Mouse (Mus musculus) neural tube, embryonic 15.5 days (tissue): ENCODE measurements around the gene Cry2. TPM values are rescaled to one million over a fixed set of nuclear protein-coding genes. Genes with fewer than 3 reads are reported as not detected.

Source experiments
- ATAC-seq: fragments of 200-750 bp; cut with Nextera tagmentation; 2 replicates; pipeline ENCODE4 v1.8.0; 2017; ENCODE audit warnings: mild to moderate bottlenecking, moderate TSS enrichment, moderate library complexity; ENCODE audit not compliant: low FRiP score
- H3K27ac ChIP-seq: fragments of 300-500 bp; sonication (generic); replicated peaks from 2 replicates; pipeline ENCODE4 v1.5.1; 2015; ENCODE audit warnings: mild to moderate bottlenecking, inconsistent platforms
- H3K27me3 ChIP-seq: fragments of 300-500 bp; sonication (generic); replicated peaks from 2 replicates; pipeline ENCODE4 v1.6.1; 2015; ENCODE audit warnings: inconsistent platforms
- H3K36me3 ChIP-seq: fragments of 300-500 bp; sonication (generic); 2 replicates; pipeline ENCODE4 v1.6.1; 2015; ENCODE audit warnings: inconsistent platforms
- H3K4me1 ChIP-seq: fragments of 300-500 bp; sonication (generic); 2 replicates; pipeline ENCODE4 v1.6.1; 2015; ENCODE audit warnings: inconsistent platforms
- H3K4me2 ChIP-seq: fragments of 300-500 bp; sonication (generic); 2 replicates; pipeline ENCODE4 v1.6.1; 2015; ENCODE audit warnings: inconsistent platforms, mild to moderate bottlenecking, moderate library complexity
- H3K4me3 ChIP-seq: fragments of 300-500 bp; sonication (generic); replicated peaks from 2 replicates; pipeline ENCODE4 v1.5.1; 2015; ENCODE audit warnings: mild to moderate bottlenecking, inconsistent platforms
- H3K9ac ChIP-seq: fragments of 300-500 bp; sonication (generic); replicated peaks from 2 replicates; pipeline ENCODE4 v1.6.1; 2015; ENCODE audit warnings: mild to moderate bottlenecking, inconsistent platforms
- H3K9me3 ChIP-seq: fragments of 300-500 bp; sonication (generic); replicated peaks from 2 replicates; pipeline ENCODE4 v1.6.1; 2016; ENCODE audit warnings: inconsistent platforms
- WGBS: fragments of 180-500 bp; shearing (Covaris S2); methylation state at CpG from one replicate; pipeline ENCODE4 v1.1.7; 2015; ENCODE audit warnings: mixed read lengths; 5-methylcytosine and 5-hydroxymethylcytosine counted together
- polyA plus RNA-seq: library from polyadenylated mRNA; unstranded; fragments of >200 nt; fragmentation: Nextera tagmentation; extraction: Ambion mirVana; gene quantifications from 2 replicates; pipeline ENCODE4 v1.2.1, GENCODE M21; 2015

Gene Cry2
- polyA plus RNA-seq, 1 experiment from 2014 or later, result 46.0 TPM

DNA sequence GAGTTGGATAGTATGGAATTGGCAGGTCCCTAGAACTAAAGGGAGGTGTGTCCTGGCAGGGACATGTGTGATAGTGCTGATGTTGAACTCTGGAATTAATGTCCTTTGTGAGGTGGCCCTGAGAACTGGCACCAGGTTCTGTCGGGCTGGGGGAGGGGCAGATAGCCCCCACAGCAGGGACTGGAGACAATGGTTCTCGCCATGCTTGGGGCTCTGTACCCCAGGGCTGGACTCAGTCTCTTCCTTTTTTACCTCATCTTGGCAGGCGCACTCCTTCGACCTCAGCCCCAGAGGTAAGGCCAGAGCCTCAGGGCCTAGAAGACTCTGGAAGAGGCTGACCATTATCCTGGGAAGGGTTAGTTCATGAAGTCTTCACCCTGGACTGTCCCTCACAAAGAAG lies 51.1 kb downstream of the Cry2 start:
- Histone ChIP-seq H3K9me3 (no peaks in the 10 kb centered on the region), H3K27me3 (no peaks in the 10 kb centered on the region), H3K4me2 (no peak overlapping the region), H3K36me3 (peaks cover 99% of the 10 kb centered on the region), H3K9ac (no peak overlapping the region), H3K4me1 (peaks cover 17% of the 10 kb centered on the region), H3K4me3 (no peak overlapping the region), H3K27ac (no peak overlapping the region)
- WGBS, result 93% methylated on average over 4 of the region's 4 CpGs
- no peak for ATAC-seq

DNA sequence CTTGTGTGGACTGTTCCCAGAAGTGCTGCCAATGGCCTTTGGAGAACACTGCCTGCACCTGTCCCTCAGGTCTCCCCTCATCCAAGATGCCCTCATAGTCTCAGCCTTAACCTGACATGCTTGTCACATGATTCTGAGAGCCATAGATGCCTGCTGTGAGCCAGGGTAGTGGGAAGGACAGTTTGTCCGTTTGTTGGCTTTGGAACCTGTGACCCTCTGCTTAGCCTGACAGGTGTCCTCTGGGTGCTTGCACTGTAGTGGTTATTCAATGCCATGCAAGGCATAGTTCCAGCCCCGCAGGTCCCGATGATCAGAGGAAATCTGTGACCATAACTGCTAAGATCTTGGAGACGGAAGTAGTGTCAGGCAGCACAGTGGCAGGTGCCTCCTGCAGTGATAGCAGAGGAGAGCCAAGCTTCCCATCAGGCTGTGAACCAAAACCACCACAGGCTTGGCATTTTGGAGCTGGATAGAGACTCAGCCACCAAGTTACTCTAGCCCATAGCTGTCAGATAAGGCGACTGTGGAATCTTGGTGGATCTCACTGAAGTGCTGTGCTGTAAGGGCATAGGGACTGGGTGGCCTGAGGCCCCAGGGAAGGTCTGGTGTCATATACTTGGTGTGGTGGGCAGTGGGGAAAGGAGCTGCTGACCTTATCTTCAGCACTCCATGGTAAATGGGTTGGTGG lies 51.8 kb downstream of the Cry2 start, which contains the start of gene 1700029I15Rik:
TSS of gene 1700029I15Rik (plus strand) at position 638 of the 688 bp plus-strand sequence.
- Histone ChIP-seq H3K4me1 (peaks cover 10% of the 10 kb centered on the region), H3K27me3 (no peaks in the 10 kb centered on the region), H3K9ac (no peak within 1 kb of the TSS), H3K36me3 (peaks cover 93% of the 10 kb centered on the region), H3K4me3 (no peak within 1 kb of the TSS), H3K4me2 (no peak within 1 kb of the TSS), H3K27ac (0 out of 2 replicates have a peak within 1 kb of the TSS, but pooled peaks have one; percentile 5), H3K9me3 (no peaks in the 10 kb centered on the region)
- WGBS, result 91% methylated on average over 5 of the region's 5 CpGs
- ATAC-seq, result no peak

GRCm38 (mm10) chr2:92381161-92381560 lies 52.7 kb downstream of the Cry2 start:
- 87% methylated on average over 5 of the region's 5 CpGs for WGBS
- H3K9ac ChIP-seq, result no peak overlapping the region
- no peaks in the 10 kb centered on the region for H3K27me3 ChIP-seq
- H3K9me3 ChIP-seq, result no peaks in the 10 kb centered on the region
- no peak for ATAC-seq
- no peak overlapping the region for H3K4me2 ChIP-seq
- H3K4me1 ChIP-seq, result peaks cover 10% of the 10 kb centered on the region
- no peak overlapping the region for H3K27ac ChIP-seq
- H3K36me3 ChIP-seq, result peaks cover 84% of the 10 kb centered on the region
- no peak overlapping the region for H3K4me3 ChIP-seq

GRCm38 (mm10) chr2:92380495-92381050 lies 53.3 kb downstream of the Cry2 start:
- Histone ChIP-seq H3K27me3 (no peaks in the 10 kb centered on the region), H3K9ac (no peak overlapping the region), H3K4me1 (peaks cover 16% of the 10 kb centered on the region), H3K4me3 (no peak overlapping the region), H3K27ac (no peak overlapping the region), H3K36me3 (peaks cover 78% of the 10 kb centered on the region), H3K9me3 (no peaks in the 10 kb centered on the region), H3K4me2 (no peak overlapping the region)
- WGBS, result 75% methylated on average over 6 of the region's 6 CpGs
- no peak for ATAC-seq

DNA sequence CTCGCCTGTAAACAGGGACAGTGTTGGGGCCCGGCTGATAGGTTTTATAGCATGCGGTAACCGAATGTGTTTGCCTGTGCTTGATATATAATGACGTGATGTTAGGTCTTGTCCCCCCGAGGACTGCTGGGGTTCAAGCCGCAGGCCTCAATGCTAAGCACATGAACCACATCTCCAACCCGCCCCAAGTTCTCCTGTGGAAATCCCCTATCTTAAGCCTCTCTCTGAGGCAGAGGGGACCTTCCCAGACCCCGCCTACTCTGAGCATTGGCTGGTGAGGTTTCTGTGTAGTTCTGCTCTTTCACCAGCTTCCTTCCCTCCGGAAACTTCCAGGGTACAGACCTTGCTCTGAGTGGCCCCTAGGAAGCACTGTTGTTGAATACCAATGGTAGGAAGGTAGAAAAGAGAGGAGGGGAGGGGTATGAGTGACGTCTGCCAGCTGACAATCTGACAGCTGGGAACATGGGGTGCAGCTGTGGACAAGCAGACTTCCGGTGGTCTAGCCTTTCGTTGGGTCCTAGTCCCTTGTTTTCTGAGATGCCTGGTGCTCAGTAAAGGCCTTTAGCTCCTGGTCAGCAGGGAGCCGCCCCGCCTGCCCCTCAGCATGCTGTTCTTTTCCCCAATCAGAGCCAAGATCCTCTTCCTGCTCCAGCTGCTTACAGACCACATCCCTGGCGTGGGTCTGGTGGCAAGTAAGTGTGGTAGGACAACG lies 53.9 kb downstream of the Cry2 start:
- Histone ChIP-seq H3K9ac (no peak overlapping the region), H3K4me2 (no peak overlapping the region), H3K36me3 (peaks cover 72% of the 10 kb centered on the region), H3K4me1 (peaks cover 17% of the 10 kb centered on the region), H3K27ac (no peak overlapping the region), H3K4me3 (no peak overlapping the region), H3K9me3 (no peaks in the 10 kb centered on the region), H3K27me3 (no peaks in the 10 kb centered on the region)
- ATAC-seq, result no peak
- 80% methylated on average over 17 of the region's 17 CpGs for WGBS

- ATAC-seq, result no peak
Measured at GRCm38 (mm10) chr2:92377320-92377719, 56.5 kb downstream of the Cry2 start.

GRCm38 (mm10) chr2:92376300-92376699 lies 57.5 kb downstream of the Cry2 start:
- Histone ChIP-seq H3K4me3 (peak overlapping the region; percentile 81), H3K9ac (peak overlapping the region; percentile 85; the same call in 1 of the 2 replicates)
- 87% methylated on average over 6 of the region's 6 CpGs for WGBS

More at GRCm38 (mm10) chr2:92377320-92377719, 56.5 kb downstream of the Cry2 start:
- H3K4me2 ChIP-seq, result no peak overlapping the region
- H3K36me3 ChIP-seq, result peaks cover 46% of the 10 kb centered on the region
- no peaks in the 10 kb centered on the region for H3K27me3 ChIP-seq
- no peak overlapping the region for H3K9ac ChIP-seq
- 95% methylated on average over 7 of the region's 7 CpGs for WGBS
- no peaks in the 10 kb centered on the region for H3K9me3 ChIP-seq
- H3K4me1 ChIP-seq, result peaks cover 42% of the 10 kb centered on the region
- H3K4me3 ChIP-seq, result no peak overlapping the region
- no peak overlapping the region for H3K27ac ChIP-seq

DNA sequence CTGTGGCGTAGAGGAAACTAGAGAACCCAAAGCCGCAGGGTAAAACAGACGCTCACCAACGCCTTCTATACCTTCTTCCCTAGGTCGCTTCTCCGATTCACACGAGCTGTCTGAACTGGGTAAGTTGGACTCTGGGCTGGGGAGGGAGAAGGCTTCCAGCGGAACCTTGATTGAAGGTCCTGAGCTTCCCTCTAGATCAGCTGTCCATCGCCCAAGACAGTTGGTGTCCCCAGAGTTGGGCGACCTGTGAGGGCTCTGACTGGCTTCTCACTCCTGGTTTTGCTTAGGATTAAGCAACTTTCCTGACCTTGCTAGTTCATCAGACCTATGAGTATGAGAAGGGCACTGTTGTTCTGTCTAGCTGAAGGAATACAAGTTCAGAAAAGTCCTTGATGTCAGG lies 58.1 kb downstream of the Cry2 start:
- H3K9me3 ChIP-seq, result no peaks in the 10 kb centered on the region
- 12% methylated on average over 10 of the region's 10 CpGs for WGBS
- H3K4me1 ChIP-seq, result peaks cover 57% of the 10 kb centered on the region
- H3K4me3 ChIP-seq, result peak overlapping the region; percentile 81
- H3K36me3 ChIP-seq, result peaks cover 30% of the 10 kb centered on the region
- no peak for ATAC-seq
- peak overlapping the region; percentile 86 for H3K27ac ChIP-seq
- peak overlapping the region; percentile 92 for H3K4me2 ChIP-seq
- peaks cover 12% of the 10 kb centered on the region for H3K27me3 ChIP-seq
- H3K9ac ChIP-seq, result peak overlapping the region; percentile 85

More at GRCm38 (mm10) chr2:92376300-92376699, 57.5 kb downstream of the Cry2 start:
- peaks cover 7% of the 10 kb centered on the region for H3K27me3 ChIP-seq
- H3K4me2 ChIP-seq, result peak overlapping the region; percentile 92
- no peak for ATAC-seq
- H3K4me1 ChIP-seq, result peaks cover 52% of the 10 kb centered on the region
- H3K9me3 ChIP-seq, result no peaks in the 10 kb centered on the region
- no peak overlapping the region for H3K27ac ChIP-seq
- H3K36me3 ChIP-seq, result peaks cover 35% of the 10 kb centered on the region

- Histone ChIP-seq H3K9me3 (no peaks in the 10 kb centered on the region), H3K4me2 (peak overlapping the region; percentile 92), H3K27ac (peak overlapping the region; percentile 86), H3K9ac (peak overlapping the region; percentile 85), H3K4me3 (peak overlapping the region; percentile 81), H3K36me3 (peaks cover 24% of the 10 kb centered on the region), H3K4me1 (peaks cover 61% of the 10 kb centered on the region), H3K27me3 (peaks cover 19% of the 10 kb centered on the region)
- ATAC-seq, result peak; percentile 93
- under 1% methylated on average over 29 of the region's 29 CpGs for WGBS
Measured at GRCm38 (mm10) chr2:92375099-92375623, 58.7 kb downstream of the Cry2 start.

- H3K27me3 ChIP-seq, result peaks cover 25% of the 10 kb centered on the region
- 5% methylated on average over 16 of the region's 16 CpGs for whole genome bisulfite sequencing
- ATAC-seq, result peak; percentile 69
- H3K4me2 ChIP-seq, result peak within 1 kb of the TSS; percentile 92
- H3K27ac ChIP-seq, result peak within 1 kb of the TSS; percentile 86
- peak within 1 kb of the TSS; percentile 85 for H3K9ac ChIP-seq
- peaks cover 17% of the 10 kb centered on the region for H3K36me3 ChIP-seq
- H3K4me1 ChIP-seq, result peaks cover 62% of the 10 kb centered on the region
- H3K9me3 ChIP-seq, result no peaks in the 10 kb centered on the region
- peak within 1 kb of the TSS; percentile 81 for H3K4me3 ChIP-seq
Measured at GRCm38 (mm10) chr2:92374514-92374913, 59.3 kb downstream of the Cry2 start, which contains the start of the genes Pex16 and Large2. Gene Pex16, plus strand, starts transcription at chr2:92374676. Gene Large2, minus strand, starts transcription at chr2:92374869.

DNA sequence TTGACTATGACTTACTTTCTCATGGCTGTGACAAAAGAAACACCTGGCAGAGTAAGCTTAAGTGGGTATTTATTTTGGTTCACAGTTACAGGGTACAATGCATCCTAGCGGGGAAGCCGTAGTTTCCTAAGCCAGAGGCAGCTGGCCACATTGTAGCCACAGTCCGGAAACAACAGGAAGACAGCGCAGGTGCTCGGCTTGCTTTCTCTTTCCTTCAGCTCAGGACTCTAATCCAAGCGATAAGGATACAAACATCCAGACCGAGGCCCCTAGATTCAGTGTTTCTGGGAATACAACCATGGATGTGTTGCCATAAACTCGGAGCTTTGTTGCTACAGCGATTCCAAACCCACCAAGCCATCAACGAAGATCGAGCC lies 60.4 kb downstream of the Cry2 start:
- Histone ChIP-seq H3K4me3 (no peak overlapping the region), H3K4me2 (0 out of 2 replicates have a peak overlapping the region, but pooled peaks have one; percentile 92), H3K9me3 (no peaks in the 10 kb centered on the region), H3K27ac (no peak overlapping the region), H3K9ac (no peak overlapping the region), H3K27me3 (peaks cover 35% of the 10 kb centered on the region), H3K4me1 (peaks cover 62% of the 10 kb centered on the region), H3K36me3 (peaks cover 7% of the 10 kb centered on the region)
- no peak for ATAC-seq
- WGBS, result 64% methylated on average over 11 of the region's 11 CpGs
